Mouse (Mus musculus) large intestine, adult 2 months (tissue): ENCODE measurements at regions not wholly inside any gene's neighbourhood (a gene's known extent, or its start where the extent isn't known, plus 50 kb on each side); places are given as distances from the start of the nearest gene placed in this dataset.

ENCODE experiments used
- DNase-seq: peaks from one replicate; pipeline ENCODE4 v3.0.0-alpha.2; 2012; ENCODE audit warnings: low read depth, low spot score
- WGBS: fragments of 180-500 bp; shearing (Covaris S2); methylation state at CpG from one replicate; pipeline ENCODE4 v1.1.7; 2018; 5-methylcytosine and 5-hydroxymethylcytosine counted together

DNA sequence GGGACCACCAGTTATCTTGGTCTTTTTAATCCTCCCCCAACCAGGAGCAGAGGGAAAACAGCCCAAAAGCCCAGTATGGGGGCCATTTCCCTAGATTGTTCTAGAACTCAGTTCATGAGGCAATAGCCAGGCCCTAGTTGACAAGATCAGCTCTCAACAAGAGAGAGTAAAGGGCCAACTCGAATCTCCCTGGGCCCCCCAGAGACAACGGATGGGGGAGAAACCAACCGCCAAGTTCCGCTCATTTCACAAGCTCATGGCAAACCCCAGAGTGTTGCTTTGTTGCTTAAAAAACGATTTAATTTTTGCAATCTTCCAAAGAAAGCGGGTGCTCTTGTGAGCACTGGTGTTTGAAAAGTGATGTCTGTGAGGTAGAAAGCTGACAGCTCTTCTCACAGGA lies 108.5 kb upstream of the Irf2bp2 start:
- DNase-seq: no peak
- 86% methylated on average over 6 of the region's 6 CpGs for WGBS

DNA sequence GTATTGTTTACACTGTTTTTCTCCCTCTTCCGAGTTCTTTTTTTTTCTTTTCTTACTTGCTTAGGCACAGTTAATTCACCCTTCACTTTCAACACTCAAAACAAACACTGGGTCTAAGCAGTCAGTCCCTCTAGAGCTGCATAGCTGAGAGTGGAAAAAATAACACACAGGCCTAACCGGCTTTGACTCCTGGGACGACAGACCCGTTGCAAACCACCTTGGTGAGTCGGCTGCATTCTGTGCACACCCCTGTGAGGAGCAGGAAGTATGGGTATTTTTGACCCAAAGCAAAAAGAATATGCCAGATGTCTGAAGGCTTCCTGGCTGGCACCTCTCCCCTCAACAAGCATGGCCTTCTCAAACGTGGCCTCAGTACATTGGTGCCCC lies 105.6 kb upstream of the Irf2bp2 start:
- 4% methylated on average over 6 of the region's 6 CpGs for WGBS
- no peak for DNase-seq

DNA sequence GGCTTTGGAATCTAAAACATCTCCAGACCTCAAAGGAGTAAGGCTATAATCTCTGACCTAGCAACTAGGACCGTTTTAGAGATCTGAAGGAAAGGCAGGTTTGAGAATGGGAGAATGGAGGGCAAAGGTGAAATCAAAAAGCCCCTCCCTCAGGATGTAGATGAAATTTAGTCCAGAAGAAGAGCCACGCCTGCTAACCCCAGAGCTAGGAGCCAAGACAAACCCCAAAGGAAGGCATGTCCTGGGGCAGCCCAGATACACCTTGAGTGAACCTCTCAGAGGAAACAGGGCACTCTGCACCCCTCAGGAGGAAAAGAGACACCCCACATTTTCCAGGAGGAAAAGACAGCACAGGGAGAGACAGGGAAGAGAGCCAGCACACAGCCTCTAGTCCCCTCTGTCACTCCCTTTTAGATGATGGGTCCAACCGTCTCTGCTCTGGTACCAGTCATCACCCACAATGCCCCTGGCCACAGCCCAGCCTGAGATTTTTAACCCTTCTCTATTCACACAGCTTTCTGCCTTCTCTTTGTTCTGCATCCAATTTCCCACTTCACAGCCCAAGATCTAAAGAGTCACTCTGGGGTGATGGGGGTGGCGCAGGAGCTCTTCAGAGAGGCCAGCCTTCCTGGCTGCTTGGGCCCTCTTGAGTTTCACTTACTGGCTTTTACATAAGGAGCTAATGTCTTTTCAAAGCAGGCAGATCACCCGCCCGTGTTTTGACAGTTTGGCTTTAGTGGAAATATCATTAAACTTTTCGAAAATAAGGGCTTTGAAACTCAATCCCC lies 105.0 kb upstream of the Irf2bp2 start:
- 39% methylated on average over 7 of the region's 7 CpGs for WGBS

DNA sequence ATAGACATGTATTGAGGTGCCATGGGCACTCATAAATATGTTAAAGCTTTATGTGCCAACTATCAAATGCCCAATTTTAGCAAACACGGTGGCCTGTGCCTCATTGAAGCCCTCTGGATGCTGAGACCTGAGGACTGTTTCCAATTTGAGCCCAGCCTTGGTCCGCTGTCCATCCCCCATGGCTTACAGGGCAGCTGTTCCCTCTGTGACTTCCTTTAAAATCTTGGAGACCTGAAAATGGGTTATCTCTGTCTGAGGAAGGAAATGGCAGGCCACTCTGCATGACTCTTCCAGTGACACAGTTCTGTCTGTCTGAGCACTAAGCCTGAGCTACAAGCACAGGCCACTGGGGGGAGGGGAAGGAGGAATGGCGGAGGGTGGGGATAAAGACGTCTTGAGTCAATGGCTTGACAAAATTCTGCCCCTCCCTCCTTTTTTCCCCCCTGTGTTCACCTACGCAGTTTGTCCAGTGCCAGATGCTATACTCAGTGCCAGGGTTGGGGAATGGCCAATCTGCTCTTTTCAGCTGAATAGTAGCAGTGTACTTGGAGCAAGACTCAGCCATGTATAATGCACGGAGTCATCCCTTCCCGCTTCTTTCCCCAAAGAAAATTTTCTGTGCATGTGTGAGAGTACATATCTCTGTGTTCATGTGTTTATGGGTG lies 102.7 kb upstream of the Irf2bp2 start:
- WGBS: 93% methylated on average over 7 of the region's 7 CpGs
- DNase-seq: no peak

More for the DNA sequence above, 105.0 kb upstream of the Irf2bp2 start:
- no peak for DNase-seq

DNA sequence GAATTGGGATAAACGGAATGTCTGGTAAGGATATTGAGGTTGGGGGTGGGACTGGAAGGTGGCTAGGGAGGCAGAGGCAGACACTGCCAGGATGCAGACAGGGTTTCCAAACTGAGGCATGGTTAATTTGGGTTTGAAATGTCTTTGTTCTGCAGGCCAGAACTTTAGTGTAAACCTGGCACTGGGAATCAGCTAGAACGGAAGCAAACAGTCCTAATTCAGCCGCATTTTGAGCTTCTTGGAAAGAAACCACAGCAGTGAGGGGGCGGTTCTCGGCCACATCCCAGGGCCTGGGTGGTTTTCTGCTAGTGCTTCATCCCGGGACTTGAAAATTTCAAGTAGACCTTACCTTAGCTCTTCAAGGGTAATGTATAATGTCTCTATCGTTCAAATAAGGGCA lies 100.6 kb upstream of the Irf2bp2 start:
- no peak for DNase-seq
- WGBS: 68% methylated on average over 7 of the region's 7 CpGs

DNA sequence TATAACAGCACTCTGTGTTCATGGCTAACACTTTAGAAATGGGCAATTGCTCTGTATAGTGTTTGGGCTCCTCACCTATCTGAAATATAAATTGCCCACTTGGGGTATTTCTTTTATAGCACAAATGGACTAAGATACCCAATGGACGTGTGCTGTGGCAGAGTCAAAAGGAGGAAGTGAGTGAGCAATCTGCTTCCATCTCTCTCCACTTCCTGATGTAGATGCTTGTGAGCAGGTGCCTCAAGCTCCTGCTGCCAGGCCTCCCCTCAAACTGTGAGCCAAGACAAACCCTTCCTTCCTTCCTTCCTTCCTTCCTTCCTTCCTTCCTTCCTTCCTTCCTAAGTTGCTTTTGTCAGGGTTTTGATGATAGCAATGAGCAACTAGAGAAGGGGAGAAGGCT lies 99.9 kb upstream of the Irf2bp2 start:
- 72% methylated on average over 1 of the region's 1 CpGs for WGBS
- no peak for DNase-seq

DNA sequence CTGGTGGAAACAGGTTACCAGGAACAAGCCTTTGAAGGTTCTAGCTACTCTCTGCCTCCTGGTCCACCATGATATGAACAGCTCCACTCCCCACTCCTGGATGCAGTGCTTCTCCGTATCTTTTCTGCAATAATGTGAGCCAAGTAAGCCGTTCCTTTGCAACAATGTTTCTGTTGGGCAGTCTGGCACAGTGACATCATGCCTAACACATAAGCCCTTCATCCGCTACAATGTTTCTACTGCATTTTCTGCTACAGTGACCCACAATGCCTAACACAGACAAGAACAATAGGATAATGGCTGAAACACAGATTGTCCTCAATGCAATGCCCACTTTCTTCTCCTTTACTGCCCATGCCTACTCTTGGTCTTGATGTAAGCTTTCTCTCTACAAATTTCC lies 98.9 kb upstream of the Irf2bp2 start:
- DNase-seq: no peak
- 79% methylated on average over 3 of the region's 3 CpGs for WGBS

DNA sequence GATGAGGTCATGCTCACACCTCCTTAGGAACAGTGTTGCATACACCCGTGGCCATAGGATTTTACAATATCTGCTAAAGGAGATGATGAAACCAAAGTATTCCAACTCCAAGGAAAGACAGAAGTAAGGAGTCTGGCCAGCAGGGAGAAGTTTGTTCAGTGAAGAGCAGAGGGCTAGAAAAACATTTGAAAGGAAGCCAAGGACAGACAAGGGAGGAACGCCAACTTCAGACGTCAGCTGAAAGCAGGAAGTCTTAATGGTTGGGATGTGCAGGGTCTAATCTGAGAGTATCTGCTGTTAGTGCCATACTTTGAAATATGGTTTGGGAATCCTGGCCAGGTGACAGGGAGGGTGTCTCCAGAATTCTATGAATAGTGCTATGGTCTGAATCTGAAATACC lies 98.5 kb upstream of the Irf2bp2 start:
- WGBS: 26% methylated on average over 3 of the region's 3 CpGs
- DNase-seq: no peak

DNA sequence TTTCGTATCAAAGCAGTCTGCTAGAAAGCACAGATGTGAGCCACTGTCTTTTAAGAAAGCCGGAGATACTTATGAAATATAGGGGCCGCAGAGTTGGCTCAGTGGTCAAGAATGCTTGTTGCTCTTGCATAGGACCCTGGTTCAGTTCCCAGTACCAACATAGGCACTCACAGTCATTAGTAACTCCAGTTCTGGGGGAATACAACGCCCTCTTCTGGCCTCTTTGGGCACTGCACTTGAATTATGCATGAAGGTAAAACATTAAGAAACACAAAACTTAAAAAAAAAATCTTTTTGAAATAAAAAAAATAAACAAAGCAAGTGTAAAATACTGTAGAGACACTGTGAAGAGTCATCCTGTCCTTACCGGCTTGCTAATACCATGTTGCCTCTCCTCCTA lies 94.7 kb upstream of the Irf2bp2 start:
- no peak for DNase-seq
- WGBS: 75% methylated on average over 5 of the region's 5 CpGs

DNA sequence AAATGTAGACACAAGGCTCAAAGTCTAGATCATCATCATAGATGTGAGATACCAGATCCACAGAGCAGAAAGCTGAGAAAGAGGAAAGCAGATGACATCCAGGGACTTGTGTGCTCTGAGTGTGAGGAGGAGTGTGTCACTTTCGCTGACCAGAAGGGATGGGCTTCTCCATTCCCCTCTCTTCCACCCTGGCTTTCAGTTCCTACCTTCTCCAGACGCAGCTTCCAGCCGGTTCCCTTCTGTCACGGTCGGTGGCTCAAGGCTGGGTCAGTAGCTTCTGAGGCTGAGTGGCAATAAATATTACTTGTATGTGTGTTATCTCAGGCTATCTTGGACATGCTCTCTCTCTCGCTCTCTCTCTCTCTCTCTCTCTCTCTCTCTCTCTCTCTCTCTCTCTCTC lies 94.2 kb upstream of the Irf2bp2 start:
- WGBS: 94% methylated on average over 6 of the region's 6 CpGs
- DNase-seq: no peak

DNA sequence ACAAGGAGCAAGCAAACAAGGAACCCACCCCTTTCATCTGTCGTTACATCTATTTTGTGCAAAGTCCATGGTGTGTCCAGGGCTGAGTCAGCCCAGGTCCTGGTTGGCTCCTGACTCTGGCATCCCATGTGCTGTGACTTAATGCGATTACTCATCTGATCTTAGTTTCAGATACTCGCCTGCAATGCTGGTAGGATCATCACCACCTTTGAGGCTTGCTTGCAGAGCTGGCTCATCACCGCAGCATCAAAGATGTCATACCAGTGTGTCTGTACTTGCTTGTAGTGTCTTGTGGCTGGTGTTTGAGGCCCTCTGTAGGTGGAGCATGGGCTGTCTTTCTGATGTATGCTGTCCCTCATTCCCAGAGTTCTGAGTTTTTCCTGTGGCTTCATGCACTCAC lies 93.0 kb upstream of the Irf2bp2 start:
- WGBS: 51% methylated on average over 4 of the region's 4 CpGs
- no peak for DNase-seq

DNA sequence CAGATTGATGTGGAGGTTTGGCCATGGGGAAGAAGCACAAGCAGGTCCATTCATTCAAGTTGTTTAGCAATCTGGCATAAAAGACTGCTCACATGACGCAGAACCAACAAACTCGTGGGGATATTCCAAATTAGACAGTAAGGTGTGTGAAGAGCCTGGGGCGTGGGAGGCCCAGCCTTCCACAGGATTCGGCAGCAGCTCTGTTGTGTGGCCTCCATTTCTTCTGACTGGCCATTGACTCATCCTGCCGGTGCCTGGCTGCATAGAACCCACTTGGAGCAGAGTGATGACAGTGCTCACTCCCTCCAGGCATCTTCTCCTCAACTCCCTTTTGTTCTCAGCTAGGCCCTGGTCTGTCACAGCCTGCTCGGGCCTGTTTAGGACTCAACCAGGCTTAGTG lies 91.6 kb upstream of the Irf2bp2 start:
- no peak for DNase-seq
- WGBS: 82% methylated on average over 6 of the region's 6 CpGs

DNA sequence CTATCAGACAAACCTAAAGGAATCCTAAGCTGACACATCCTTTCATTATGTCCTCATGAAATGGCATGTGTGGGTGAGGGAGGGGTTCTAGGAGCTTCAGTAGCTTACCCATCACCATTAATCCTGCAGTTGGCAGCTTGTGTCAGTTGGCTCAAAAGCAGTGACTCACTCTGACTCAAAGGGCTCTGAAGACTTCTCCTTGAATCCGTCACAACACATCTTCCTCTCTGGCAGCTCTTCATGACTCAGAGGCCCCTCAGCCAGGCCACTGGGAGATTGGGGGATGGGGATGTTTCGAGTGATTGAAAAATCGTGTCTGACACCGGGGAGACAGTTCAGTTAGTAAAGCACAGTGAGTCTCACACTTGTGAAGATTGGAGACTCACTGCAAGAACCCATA lies 90.2 kb upstream of the Irf2bp2 start:
- 72% methylated on average over 4 of the region's 4 CpGs for whole genome bisulfite sequencing
- no peak for DNase-seq

DNA sequence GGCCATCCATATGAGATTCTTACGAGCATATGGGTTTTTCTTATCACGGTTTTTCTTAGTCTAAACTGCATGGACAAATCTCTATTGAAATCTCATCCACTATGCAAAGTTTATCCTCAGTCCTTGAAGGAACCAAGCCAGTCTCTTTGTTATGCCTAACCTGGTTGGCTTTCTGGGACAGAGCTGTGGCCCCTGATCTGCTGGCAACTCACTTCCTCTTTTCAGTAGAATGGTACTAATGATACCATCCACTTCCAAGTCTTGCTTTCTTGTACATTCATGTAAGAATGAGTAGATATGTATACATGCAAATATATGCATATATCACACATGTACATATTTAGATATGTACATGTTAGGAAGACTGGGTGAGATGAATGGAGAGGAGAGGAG lies 89.8 kb upstream of the Irf2bp2 start:
- DNase-seq: no peak
- WGBS: 86% methylated on average over 2 of the region's 2 CpGs

DNA sequence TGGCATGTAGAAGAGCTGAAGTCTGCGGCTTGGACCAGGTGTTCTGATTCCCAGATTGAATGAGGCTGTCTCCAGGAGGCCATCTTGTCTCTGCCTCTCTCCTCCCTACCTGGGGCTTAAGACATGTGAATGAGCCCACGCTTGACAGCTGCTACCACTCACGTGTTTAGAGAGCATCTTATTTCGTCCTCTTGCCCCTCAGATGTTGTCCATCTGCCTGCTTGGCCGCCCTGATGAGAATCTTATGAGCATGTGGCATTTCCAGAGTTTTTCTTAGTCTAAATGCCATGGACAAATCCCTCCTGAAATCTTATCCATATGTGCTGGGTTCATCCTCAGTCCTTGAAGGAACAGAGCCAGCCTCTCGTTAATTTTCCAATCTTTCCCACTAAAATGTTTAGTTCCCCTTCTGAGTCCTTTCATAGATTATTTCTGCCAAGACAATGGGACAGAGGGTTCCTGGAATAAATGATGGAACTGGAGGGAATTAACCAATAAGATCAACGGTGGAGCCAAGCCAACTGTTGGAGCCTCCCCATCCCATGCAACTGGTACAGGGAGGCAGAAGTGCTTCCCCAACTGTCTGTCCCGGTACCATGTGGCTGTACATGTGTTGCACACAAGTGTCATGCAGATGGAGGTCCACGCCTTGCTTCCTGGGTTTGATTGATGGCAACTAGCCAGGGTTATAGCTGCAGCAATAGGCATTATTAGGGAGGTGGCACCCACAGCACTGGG lies 89.2 kb upstream of the Irf2bp2 start:
- 92% methylated on average over 9 of the region's 9 CpGs for WGBS
- DNase-seq: no peak

DNA sequence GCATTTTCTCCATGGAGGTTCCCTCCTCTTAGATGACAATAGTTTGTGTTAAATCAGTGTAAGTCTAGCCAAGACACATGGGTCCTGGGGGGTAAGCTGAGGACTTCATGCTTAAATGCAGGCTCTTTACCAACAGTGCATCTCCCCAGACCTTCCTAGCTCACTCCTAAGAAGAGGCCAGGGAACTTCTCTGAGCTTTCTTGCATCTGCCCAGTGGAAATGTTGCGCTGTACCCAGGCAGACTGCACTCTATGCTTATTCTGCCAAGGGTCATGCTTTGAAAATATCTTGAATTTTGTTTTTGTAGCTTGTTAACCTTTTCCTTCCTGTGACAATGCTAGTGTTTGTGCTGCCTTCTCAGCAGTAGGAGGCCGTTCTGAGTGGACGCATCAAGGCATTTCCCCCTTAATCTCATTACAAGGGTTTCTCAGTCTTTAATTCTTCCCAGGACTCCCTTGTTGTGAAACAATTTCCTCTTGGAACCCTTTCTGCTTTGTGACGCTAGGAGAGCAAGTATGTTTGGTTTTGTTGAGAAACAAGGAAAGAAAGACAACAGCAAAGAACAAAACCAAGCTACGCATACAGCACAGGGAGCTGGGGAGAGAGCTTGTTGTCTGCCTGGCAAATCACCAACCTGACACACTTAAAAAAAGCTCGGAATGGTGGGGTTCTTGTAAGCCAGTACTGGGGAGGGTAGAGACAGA lies 88.3 kb upstream of the Irf2bp2 start:
- 73% methylated on average over 6 of the region's 6 CpGs for WGBS
- no peak for DNase-seq

DNA sequence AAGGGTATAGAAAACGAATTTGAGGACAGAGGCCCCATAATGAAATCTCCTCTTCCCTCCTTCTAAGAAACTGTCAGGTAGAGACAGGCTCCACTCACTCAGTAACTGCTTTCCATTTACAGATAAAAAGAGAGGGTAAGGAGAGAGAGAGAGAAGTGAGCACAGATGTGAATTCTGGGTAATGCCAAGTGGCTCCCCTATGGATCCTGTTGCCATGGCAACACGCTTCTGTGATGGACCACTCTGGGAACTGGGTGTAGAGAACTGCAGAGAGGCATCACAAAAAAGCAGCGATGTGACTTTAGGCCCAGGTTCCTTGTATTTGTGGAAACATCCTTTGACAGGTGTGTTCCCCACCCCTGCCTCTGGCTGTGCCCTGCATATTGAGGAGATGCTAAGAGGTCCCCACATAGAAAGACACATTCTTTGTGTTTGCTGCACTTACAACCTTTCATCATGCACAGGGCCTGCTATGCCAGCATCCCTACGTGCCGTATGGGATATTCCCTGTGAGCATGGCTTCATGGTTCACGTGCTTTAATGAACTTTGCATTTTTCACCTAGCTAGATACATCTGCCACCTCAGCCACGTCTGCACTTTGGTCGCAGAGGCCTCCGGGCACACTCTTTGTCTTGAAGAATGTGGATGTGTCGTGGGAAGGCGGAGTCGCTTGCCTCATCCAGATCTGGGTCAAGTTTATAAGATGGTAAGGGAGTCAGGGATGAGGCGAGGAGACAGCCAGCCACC lies 84.4 kb upstream of the Irf2bp2 start:
- 76% methylated on average over 13 of the region's 13 CpGs for WGBS
- no peak for DNase-seq

DNA sequence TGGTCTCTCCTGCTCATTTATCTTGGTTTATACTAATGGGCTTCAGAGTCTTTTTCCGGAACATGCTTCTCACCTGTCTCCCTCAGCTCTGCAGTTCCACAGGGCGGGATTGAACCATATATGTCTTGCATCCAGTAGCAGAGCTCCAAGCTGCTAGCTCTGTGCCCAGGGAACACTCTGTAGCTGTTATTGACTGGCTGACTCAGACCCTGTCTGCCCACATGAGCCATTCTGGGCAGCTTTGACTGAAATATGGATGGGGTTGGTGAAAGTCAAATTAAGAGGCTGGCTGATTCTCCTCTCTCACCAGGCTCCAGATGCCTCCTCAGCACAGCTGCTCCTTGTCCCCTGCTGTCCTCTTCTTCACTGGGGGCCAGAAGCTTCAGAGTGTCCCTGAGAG lies 81.4 kb upstream of the Irf2bp2 start:
- WGBS: 95% methylated on average over 2 of the region's 2 CpGs
- DNase-seq: no peak

DNA sequence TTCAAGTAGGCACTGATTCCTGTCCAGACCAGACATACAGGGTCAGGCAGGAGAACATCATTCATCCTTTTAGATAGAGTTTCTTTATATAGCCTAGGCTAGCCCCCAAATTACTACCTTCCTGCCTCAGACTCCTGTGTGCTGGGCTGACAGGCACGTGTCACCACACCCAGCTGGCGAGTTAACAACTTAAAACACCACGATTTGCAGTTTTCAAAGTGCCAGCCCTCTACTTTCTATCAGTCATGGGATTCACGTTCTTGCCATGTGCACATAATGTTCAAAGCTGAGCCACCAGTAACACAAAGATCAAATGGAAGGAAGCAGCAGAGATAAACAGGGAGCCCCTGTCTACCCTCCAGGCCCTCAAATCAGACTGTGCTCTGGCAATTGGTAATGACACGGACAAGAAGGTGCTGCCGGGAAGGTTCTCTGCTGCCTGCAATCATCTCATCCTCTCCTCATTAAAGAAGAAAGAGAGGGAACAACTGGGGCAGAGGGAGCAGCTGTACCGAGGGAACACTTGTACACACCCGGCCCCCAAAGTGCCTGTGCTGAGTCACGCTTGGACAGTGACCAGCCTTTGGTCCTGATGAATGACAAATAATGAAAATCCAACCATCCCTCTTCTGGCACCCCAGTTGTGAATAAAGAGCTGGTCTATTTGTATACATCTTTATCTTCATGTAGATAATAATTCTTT lies 79.4 kb upstream of the Irf2bp2 start:
- DNase-seq: no peak
- 46% methylated on average over 9 of the region's 9 CpGs for WGBS
